ENCODE assay signal across 8 mouse cellular contexts in the genomic region with DNA sequence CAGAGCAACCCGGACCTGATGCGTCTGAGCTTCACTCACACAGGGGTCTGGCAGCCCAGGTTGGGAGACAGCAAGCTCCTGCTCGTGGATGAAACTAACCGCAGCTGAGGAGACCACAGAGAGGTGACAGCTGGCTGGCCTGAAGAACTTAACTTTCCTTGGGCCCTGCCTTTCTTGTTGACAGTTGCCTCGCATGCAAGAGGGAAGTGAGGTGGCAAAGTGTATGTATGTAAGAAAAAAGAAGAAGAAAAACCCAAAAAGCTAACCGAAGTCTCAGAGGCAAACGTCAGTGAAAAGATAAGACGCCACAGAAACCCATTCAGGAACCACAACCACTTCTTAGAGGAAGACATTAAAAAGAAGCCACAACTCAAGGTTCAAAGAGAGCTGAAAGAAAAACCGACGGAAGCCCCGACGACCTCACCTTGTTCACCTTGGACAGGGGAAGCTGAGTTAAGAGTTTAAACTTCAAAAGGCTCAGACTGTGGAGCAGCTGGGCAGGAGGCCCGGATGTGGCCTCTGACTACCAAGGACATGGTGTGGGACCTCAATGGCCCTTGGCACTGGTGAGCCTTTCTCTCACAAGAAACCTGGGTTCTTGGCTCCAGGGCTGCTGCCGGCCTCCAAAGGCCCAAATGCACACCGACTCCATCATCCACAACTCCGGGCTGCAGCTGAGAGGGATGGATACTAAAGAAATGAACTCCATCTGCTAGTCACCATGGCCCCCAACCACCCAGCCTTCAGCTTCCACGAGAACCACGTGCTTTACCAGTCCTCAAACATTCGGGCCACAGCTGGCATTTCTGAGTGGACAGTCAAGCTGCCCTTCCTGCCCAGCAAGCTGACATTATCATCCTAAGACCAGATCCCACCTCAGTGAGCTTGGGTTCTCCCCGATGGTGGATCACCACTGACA. TPM values are rescaled to one million over a fixed set of nuclear protein-coding genes. Genes with fewer than 3 reads are reported as not detected.
A peak's percentile ranks its signal among the peaks of the same experiment; 100 is the strongest.
DNase-seq lines count a peak whose midpoint lies in the region; ATAC-seq and TF ChIP-seq lines count a peak whose summit lies in the region.

No protein-coding gene starts in this region.

- TF ChIP-seq POLR2A in bone marrow macrophage, adult 2 months (IDR thresholded peaks at IDR 0.05; ENCODE audit: borderline replicate concordance, low read depth, low read length): no peak

- H3K4me2 ChIP-seq in hindbrain, embryonic 15.5 days: peak overlapping the region; percentile 73

- TF ChIP-seq CTCF in bone marrow macrophage, adult 2 months (IDR thresholded peaks at IDR 0.05; ENCODE audit: low read depth, low read length): no peak

- 0 out of 2 replicates have a peak overlapping the region, but pooled peaks have one; percentile 13 for H3K27ac ChIP-seq in bone marrow macrophage, adult 2 months (ENCODE audit: insufficient read depth, low read depth, low read length)
- peak overlapping the region; percentile 71; the same call in 1 of the 2 replicates for H3K27ac ChIP-seq in hindbrain, embryonic 15.5 days (replicated peaks)

- no peaks in the 10 kb centered on the region for H3K27me3 ChIP-seq in hindbrain, embryonic 15.5 days

- no peaks in the 10 kb centered on the region for H3K9me3 ChIP-seq in hindbrain, embryonic 15.5 days

- no peaks in the 10 kb centered on the region for H3K36me3 ChIP-seq in hindbrain, embryonic 15.5 days

- peaks cover 41% of the 10 kb centered on the region for H3K4me1 ChIP-seq in bone marrow macrophage, adult 2 months (ENCODE audit: control insufficient read depth, insufficient read depth, low read length)
- peaks cover 72% of the 10 kb centered on the region for H3K4me1 ChIP-seq in hindbrain, embryonic 15.5 days (replicated peaks)

- peak overlapping the region; percentile 74 for H3K9ac ChIP-seq in hindbrain, embryonic 15.5 days

- no peak for ATAC-seq in hindbrain, embryonic 15.5 days (ENCODE audit: low FRiP score, low read depth)
- 0 out of 2 replicates have a peak, but pooled peaks have one; percentile 15 for ATAC-seq in megakaryocyte, adult 5-6 weeks (ENCODE audit: poor library complexity, severe bottlenecking)
- ATAC-seq in megakaryocyte-erythroid progenitor cell, adult 5-6 weeks (replicated peaks; ENCODE audit: low FRiP score, low TSS enrichment, poor library complexity, severe bottlenecking): no peak

- H3K4me3 ChIP-seq in bone marrow macrophage, adult 2 months (ENCODE audit: insufficient read depth, low read length): peak overlapping the region; percentile 71
- peak overlapping the region; percentile 65 for H3K4me3 ChIP-seq in hindbrain, embryonic 15.5 days

- WGBS in hindbrain, embryonic 15.5 days: 53% methylated on average over 20 of the region's 20 CpGs

- peak; percentile 57 for DNase-seq in kidney, adult 18-20 months
- no peak for DNase-seq in kidney, postnatal 14 days
- DNase-seq in urinary bladder, postnatal 4 days (ENCODE audit: low spot score in 2 of 2): no peak
- DNase-seq in right cerebral cortex, adult 2 months (ENCODE audit: low spot score in 2 of 2): no peak

RNA-seq across cellular contexts. Expression of gene Zcchc14, which starts 2.1 kb away (rescaled TPM):
- 5.1 and 8.2 TPM in 2 replicates for polyA plus RNA-seq in bone marrow macrophage, adult 2 months (2012; ENCODE audit: insufficient read depth, insufficient read length, missing spikeins)
- 21.6 and 23.9 TPM in 2 replicates for polyA plus RNA-seq in hindbrain, embryonic 15.5 days (2015; fragmentation: Nextera tagmentation; extraction: Ambion mirVana)
- 0.36 and 0.56 TPM in 2 replicates for total RNA-seq in megakaryocyte, adult 5-6 weeks (2015)
- 0.04 and 0.99 TPM in 2 replicates for total RNA-seq in megakaryocyte, adult 5-6 weeks (2017)
- not detected in 2 replicates for total RNA-seq in megakaryocyte-erythroid progenitor cell, adult 5-6 weeks (2014; fragmentation: Nextera tagmentation)
- 0.08 TPM in 1 of 2 replicates, not detected in the other for total RNA-seq in megakaryocyte-erythroid progenitor cell, adult 5-6 weeks (2017)
